Mouse (Mus musculus): ENCODE results near the gene Rab2b. TPM values are rescaled to one million over a fixed set of nuclear protein-coding genes. Genes with fewer than 3 reads are reported as not detected.

Gene Rab2b
- total RNA-seq, 4 experiments from 2014 or later: 33.2 to 41.8 (median 37.8) TPM

GRCm38 (mm10) chr14:52279747-52280120 lies 389 bp upstream of the Rab2b start:
- DNase-seq (ENCODE audit: low spot score in 2 of 2): no peak

DNA sequence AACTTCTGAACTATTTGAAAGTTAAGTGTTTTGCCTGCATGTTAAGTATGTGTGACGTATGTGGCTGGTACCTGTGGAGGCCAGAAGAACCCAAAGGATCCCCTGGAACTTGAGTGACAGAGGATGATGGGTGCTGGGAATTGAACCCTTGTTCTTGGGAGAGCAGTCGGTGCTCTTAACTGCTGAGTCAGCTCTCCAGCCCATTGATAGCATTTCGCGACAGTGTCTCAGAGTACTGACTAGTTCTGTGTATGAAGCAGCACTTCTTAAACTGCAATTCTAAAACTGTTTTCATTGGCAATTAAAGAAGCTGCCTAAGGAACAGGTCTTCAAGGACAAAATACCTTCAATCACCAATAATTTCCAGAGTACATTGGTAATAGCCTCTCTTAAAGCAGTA lies 2.1 kb downstream of the Rab2b start:
- no peak for DNase-seq (ENCODE audit: low spot score in 2 of 2)

GRCm38 (mm10) chr14:52272781-52273180 lies 6.6 kb downstream of the Rab2b start:
- DNase-seq (ENCODE audit: low spot score in 2 of 2): no peak

DNA sequence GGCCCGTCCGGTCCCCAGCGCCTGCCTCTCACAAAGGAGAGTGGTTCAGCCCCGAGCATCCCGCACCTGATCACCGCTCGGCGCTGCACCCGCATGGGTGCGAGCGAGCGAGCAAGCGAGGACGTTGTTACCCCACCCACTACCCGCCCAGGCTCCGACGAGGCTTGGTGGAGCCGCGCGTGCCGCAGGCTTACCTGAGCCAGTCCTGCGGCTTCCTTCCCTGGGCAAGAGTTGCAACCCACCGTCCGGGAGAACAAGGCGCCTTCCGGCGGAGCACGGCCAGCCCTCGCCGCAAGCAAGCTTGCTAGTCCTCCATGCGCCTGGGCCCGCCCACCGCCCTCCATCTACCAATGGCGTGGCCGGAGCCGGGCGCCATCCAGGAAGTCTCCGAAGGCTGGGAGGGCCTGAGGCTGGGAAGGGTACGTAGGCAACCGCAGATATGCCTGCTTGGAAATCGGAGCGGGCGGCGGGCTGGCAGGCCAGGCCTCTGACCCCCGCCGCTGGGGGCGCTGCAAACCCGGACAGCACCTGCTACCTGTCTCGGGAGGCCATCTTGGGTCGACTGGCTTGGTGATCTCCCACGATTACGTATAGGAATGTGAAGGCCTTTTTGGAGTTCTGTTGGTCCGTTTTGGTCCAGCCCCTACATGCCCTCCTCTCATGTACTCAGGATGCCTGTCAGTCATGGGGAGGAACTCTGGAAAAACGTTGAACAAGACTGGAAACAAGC lies 21.7 kb downstream of the Rab2b start, which contains the start of gene Chd8:
Gene Chd8 (minus strand): TSS at position 297 of the 730 bp plus-strand sequence.
- DNase-seq (ENCODE audit: low spot score in 2 of 2): peak; percentile 97 to 98

DNA sequence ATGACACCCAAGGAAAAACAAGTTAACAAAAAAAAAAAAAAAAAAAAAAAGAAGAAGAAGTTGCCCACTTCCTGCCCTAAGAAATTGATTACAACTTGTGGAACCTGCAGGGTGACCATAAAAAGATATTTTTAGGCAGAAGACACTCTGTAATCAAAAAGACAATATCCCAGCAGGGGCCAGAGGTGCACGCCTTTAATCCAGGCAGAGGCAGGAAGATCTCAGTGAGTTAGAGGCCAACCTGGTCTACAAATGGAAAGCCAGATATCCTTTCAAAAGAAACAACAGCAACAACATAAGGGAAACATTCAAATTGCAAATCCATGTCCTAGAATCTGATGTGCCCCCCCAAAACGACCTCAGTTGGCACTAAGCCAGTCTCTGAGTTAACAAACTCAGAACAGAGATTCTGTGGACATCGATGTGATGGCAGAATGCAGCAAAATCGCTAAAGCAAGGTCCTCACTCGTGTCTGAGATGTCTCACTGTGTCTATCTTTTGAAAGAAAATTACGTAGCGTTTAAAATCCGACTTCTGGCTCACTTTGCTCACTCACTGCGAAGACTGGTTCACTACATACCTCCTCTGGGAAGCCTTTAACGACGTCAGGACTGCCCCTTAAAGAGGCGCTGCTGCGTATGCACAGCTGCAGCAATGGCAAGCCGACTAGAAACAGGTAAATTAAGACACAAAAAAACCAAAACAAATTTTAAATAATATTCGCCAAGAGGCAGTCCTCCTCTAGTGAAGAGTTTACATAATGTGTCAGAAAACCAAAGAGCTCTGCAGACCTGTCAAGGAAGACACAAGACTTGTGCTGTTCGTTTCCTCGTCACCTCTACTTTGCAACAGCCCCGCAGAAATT lies 22.8 kb downstream of the Rab2b start:
- DNase-seq (ENCODE audit: low spot score in 2 of 2): no peak

GRCm38 (mm10) chr14:52246129-52246528 lies 33.2 kb downstream of the Rab2b start:
- DNase-seq (ENCODE audit: low spot score in 2 of 2): no peak

DNA sequence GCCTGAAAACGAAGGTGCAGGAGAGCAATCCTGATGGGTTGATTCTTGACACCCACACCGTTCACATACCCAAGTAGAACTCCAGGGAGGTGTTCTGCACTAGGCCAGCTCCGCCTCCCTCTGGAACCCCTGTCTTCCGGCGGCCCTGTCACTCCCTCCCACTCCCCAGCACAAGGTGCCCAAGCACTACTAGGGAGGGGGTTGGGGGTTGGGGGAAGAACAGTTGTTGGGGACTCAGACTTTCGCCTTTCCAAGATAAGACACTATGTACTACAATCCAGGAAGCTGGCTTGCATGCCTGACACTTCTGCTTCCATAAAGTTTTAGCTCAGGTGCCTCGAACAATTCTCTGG lies 34.7 kb downstream of the Rab2b start:
- DNase-seq (ENCODE audit: low spot score in 2 of 2): no peak

DNA sequence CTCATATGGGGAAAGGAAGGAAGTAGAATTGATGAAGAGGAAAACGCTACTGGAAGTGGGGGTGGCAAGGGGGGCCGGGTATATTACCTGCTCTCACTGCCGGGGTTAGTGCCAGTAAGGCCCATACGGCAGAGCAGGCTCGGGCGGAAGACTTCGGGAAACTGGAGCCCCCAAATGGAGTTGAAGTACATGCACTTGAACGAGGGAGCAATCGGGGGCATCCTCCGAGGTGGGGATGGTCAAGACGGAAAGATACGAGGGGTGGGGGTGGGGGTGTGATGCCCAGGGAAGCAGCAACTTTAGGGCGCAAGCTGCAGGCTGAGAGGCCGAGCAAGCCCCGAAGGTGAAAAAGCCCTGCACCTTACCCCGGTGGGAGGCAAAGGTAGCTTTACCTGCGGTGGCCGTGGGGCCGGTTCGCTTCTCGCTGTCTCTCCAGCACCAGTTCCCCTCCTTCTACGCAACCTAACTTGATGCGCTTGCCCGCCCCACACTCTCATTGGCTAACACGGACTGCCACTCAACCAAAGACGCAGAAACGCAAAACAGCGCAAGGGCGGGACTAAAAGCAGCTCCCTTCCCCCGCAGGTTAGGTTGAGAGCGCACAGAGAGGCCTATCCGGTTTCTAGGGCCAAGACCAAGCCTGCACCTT lies 35.2 kb downstream of the Rab2b start:
- DNase-seq (ENCODE audit: low spot score in 2 of 2): peak; percentile 98 to 99

GRCm38 (mm10) chr14:52236216-52236615 lies 43.1 kb downstream of the Rab2b start:
- no peak for DNase-seq (ENCODE audit: low spot score in 2 of 2)

GRCm38 (mm10) chr14:52235165-52235564 lies 44.2 kb downstream of the Rab2b start:
- DNase-seq (ENCODE audit: low spot score in 2 of 2): no peak

- DNase-seq (ENCODE audit: low spot score in 2 of 2): no peak
Measured at GRCm38 (mm10) chr14:52232249-52232648, 47.1 kb downstream of the Rab2b start.

- no peak for DNase-seq (ENCODE audit: low spot score in 2 of 2)
Measured at GRCm38 (mm10) chr14:52225972-52226371, 53.4 kb downstream of the Rab2b start.

DNA sequence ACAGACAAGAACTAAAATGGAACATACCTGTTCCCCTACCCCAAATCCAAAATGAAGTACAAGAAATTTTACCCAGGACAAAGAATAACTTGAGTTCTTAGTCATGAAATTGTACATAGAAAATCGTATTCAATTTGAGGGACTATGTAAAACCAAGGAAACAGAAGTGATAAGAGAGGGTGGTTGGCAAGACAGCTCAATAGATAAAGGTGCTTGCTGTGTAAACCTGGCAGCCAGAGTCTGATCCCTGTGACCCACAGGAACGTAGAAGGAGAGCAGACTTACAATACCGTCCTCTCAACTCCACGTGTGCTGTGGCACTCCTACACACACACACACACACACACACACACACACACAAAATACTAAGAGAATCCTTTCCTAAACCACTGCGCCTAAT lies 62.1 kb downstream of the Rab2b start:
- no peak for DNase-seq (ENCODE audit: low spot score in 2 of 2)

Other genes starting within 250 kb of the Rab2b start
- gene Olfr221, start 237.1 kb downstream of the Rab2b start, total RNA-seq (2022): not detected
- 100 to 1,000 TPM; 197 to 271 (median 244) TPM for gene Hnrnpc, start 175.5 kb downstream of the Rab2b start, total RNA-seq (2022)
- gene Rpgrip1, start 168.8 kb downstream of the Rab2b start, total RNA-seq (2022): 1 to 10 TPM; 1.3 to 3.4 (median 1.7) TPM
- 10 to 100 TPM; 50.4 to 56.5 (median 55.9) TPM for gene Supt16, start 82.1 kb downstream of the Rab2b start, total RNA-seq (2022)
- gene Chd8, start 21.8 kb downstream of the Rab2b start, total RNA-seq (2022): 100 to 1,000 TPM in 3 of 4 experiments, 10 to 100 TPM in 1; 94.4 to 117 (median 110) TPM
- 10 to 100 TPM; 58.5 to 76.8 (median 70.4) TPM for gene Tox4, start 399 bp downstream of the Rab2b start, total RNA-seq (2022)
- 10 to 100 TPM; 35.5 to 54.7 (median 43.9) TPM for gene Mettl3, start 25.6 kb upstream of the Rab2b start, total RNA-seq (2022)
- 10 to 100 TPM; 44.9 to 46.8 (median 45.8) TPM for gene Sall2, start 49.2 kb upstream of the Rab2b start, total RNA-seq (2022)
- not detected for gene Olfr1513, start 76.9 kb upstream of the Rab2b start, total RNA-seq (2022)
- not detected for gene Olfr1512, start 99.6 kb upstream of the Rab2b start, total RNA-seq (2022)
- gene Olfr1511, start 117.8 kb upstream of the Rab2b start, total RNA-seq (2022): not detected
- gene Olfr1510, start 134.8 kb upstream of the Rab2b start, total RNA-seq (2022): not detected
- gene Olfr1509, start 163.4 kb upstream of the Rab2b start, total RNA-seq (2022): not detected
- not detected for gene Olfr1508, start 187.9 kb upstream of the Rab2b start, total RNA-seq (2022)
- gene Olfr1507, start 216.2 kb upstream of the Rab2b start, total RNA-seq (2022): not detected